Mouse (Mus musculus) inflammation-experienced regulatory T-cells, adult 16 weeks (primary cell): ENCODE data around the gene Ids. TPM values are rescaled to one million over a fixed set of nuclear protein-coding genes. Genes with fewer than 3 reads are reported as not detected.

ENCODE experiments used
- polyA plus RNA-seq: library from polyadenylated mRNA; unstranded; fragments of 100-300 nt; shearing (Covaris generic); gene quantifications from one replicate; pipeline ENCODE4 v1.2.1, GENCODE M21; 2017

Gene Ids
- polyA plus RNA-seq: 36.5 TPM

DNA sequence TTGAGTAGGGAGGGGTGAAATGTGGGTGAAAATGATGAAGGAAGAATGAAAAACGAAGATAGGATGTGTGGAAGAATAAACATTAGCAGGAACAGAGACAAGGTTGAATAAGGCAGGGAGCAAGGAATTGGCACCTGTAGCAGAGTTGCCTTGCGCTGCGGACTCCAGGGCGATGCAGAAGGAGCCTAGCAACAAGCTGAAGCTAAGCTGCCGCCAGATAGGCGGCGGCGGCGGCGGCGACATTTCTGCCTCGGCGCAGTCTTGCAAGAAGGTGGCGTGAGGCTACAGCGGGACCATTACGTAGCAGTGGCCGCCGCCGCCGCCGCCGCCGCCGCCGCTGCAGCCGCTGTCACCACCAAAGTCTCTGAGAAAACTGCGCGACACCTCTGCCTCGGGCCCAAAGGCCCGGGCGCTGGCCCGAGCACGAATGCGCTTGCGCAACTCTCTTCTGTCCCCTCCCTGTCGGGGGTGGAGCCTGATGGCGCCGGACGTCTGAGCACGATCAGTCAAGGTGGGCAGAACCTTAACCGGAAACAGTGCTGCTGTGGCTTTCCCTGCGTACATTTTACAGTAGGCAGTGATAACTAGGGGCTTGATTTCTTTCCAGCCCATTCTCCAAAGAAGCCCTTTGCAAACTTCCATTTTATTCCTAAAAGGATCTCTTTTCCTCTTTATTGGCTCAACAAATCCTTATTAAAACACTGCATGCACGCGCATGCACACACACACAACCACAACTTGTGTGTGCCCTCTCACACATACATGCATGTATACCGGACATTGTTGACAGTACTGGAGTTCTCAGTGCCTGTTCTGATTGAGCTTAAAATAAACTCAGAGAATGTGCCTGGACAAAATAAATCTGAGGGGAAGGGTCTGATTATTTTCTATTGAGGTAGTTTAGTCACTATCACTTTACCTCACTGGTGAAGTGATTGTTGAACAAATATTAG is at the start of gene Ids:
TSS of gene Ids (minus strand) at position 424 of the 953 bp plus-strand sequence.

DNA sequence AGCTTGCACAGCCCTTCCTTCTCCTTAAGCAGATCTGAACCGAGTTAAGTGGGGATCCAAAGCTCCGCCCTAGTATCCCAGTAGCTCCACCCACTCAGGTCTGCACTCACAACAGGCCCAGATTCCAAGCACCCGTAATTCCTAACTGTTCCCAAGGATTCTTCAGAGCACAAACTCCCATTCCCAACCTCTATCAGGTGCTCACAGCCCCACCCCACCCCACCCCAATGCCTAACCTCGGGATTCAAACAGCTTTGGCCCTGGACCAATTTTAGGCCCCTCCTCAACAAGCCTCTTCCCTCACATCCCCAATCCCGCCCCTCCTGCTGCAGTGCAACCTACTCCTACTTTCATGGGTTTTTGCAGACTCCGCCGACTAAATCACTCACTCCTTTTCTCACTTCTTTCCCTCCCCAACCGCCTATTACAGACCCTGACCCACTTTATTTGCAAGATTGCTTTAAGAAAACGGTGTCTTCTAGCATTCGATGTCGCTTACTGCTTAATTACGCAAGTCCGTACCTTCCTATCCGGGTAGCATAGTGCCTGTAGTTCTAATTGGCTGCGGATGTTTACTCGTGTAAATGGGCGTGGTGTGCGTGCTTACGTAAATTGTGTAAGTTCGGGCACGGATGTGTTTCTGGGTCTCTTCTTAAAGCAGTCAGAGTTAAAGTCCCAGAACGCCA is 20.5 kb upstream of the Ids start, which contains the start of gene 1110012L19Rik:
TSS of gene 1110012L19Rik (plus strand) at position 602 of the 686 bp plus-strand sequence.

Other genes starting within 250 kb of the Ids start
- 32.0 TPM for gene 1110012L19Rik, start 20.8 kb upstream of the Ids start, polyA plus RNA-seq
- 42.8 TPM for gene Tmem185a, start 112.1 kb upstream of the Ids start, polyA plus RNA-seq